Mouse (Mus musculus): ENCODE measurements around the gene Slamf9. TPM values are rescaled to one million over a fixed set of nuclear protein-coding genes. Genes with fewer than 3 reads are reported as not detected.
A peak's percentile ranks its signal among the peaks of the same experiment; 100 is the strongest.

The Slamf9 gene
- polyA plus RNA-seq, 1 experiment from 2014 or later = 0.38 TPM

DNA sequence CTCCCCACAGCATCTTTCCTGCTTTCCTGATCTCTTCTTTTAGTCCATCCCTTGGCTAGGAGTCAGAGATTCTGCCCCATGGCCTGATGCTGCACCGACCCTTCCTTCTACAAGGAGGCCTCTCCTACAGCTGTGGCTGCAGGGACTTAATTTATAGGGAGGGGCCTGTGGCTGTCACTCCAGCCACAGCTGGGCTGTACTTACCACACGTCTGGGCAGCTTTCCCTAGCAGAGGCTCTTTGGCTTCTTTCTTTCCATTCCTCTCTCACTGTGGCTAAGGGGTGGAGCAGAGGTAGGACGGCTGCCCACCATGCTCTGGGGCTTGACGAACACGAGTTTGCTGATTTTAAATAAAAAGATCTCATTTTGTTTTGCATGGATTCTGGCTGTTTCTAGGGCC, 31.8 kb downstream of the Slamf9 start:
- 65% methylated on average over 5 of the region's 5 CpGs for WGBS
- Histone ChIP-seq H3K9ac (replicated peaks) (no peak overlapping the region), H3K4me2 (no peak overlapping the region), H3K9me3 (replicated peaks) (no peaks in the 10 kb centered on the region), H3K27ac (replicated peaks) (no peak overlapping the region), H3K27me3 (replicated peaks) (0 out of 2 replicates have a peak, but pooled peaks cover 2% of the 10 kb centered on the region), H3K4me1 (peaks cover 36% of the 10 kb centered on the region), H3K4me3 (replicated peaks) (no peak overlapping the region), H3K36me3 (no peaks in the 10 kb centered on the region)
- no peak for ATAC-seq (ENCODE audit: low FRiP score)

DNA sequence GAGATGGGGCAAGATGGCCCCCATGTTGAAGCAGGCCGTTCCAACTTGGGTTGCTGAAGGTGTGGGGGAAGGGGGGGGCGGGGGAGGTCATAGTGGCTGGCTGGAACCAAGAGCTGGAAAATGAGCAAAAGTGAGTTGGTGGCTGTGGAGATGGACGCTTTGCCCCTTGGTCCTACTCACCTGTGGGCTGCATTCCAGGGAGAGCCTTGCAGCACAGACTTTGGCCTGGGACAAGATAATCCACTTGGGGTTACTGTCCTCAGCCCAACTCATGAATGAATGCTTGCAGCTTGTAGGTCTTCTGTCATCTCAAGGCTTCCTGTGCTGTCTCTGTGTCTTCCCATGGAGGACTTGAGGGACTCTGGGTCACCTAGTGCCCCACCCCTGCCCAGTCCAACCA, 32.5 kb downstream of the Slamf9 start:
- no peaks in the 10 kb centered on the region for H3K27me3 ChIP-seq (replicated peaks)
- H3K4me1 ChIP-seq = peaks cover 29% of the 10 kb centered on the region
- ATAC-seq (ENCODE audit: low FRiP score) = no peak
- no peak overlapping the region for H3K9ac ChIP-seq (replicated peaks)
- no peaks in the 10 kb centered on the region for H3K9me3 ChIP-seq (replicated peaks)
- H3K4me3 ChIP-seq (replicated peaks) = no peak overlapping the region
- no peaks in the 10 kb centered on the region for H3K36me3 ChIP-seq
- H3K27ac ChIP-seq (replicated peaks) = no peak overlapping the region
- WGBS = 96% methylated on average over 3 of the region's 3 CpGs
- no peak overlapping the region for H3K4me2 ChIP-seq

DNA sequence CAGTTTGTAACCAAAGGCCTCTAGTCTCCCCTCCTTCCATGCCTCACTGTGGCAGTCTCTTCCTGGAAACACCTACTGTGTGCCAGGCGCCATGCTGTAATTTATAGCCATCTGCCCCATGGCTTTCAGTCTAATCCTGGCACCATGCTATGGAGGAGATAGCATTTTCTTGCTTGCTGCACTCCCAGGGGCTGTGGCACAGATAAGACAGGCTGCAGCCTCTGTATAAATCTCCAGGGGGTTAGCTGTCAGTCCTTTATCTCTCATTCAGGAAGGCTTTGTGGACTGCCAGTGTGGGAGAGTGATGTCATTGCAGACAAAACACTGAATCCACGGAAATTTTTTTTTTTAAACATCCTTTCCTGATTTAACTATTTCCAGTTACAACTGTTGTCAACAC, 33.0 kb downstream of the Slamf9 start:
- H3K9ac ChIP-seq (replicated peaks) = no peak overlapping the region
- no peak for ATAC-seq (ENCODE audit: low FRiP score)
- H3K4me2 ChIP-seq = no peak overlapping the region
- no peak overlapping the region for H3K27ac ChIP-seq (replicated peaks)
- H3K9me3 ChIP-seq (replicated peaks) = no peaks in the 10 kb centered on the region
- peaks cover 27% of the 10 kb centered on the region for H3K4me1 ChIP-seq
- WGBS = 54% methylated on average over 2 of the region's 2 CpGs
- no peak overlapping the region for H3K4me3 ChIP-seq (replicated peaks)
- H3K36me3 ChIP-seq = no peaks in the 10 kb centered on the region
- no peaks in the 10 kb centered on the region for H3K27me3 ChIP-seq (replicated peaks)

DNA sequence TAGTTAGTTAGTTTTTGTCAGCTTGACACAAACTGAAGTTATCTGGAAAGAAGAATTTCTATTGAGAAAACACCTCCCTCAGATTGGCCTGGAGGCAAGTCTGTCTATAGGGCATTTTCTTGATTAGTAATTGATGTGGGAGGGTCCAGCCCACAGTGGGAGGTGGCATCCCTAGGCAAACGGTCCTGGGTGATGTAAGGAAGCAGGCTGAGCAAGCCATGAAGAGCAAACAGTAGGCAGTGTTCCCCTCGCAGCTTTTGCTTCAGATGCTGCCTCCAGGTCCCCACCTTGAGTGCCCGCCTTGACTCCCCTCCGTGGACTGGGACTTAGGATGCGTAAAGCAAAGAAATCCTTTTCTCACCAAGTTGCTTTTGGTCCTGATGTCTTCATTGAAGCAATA, 34.1 kb downstream of the Slamf9 start:
- Histone ChIP-seq H3K4me3 (replicated peaks) (no peak overlapping the region), H3K9ac (replicated peaks) (no peak overlapping the region), H3K4me2 (no peak overlapping the region), H3K4me1 (peaks cover 25% of the 10 kb centered on the region), H3K27ac (replicated peaks) (no peak overlapping the region), H3K36me3 (no peaks in the 10 kb centered on the region), H3K9me3 (replicated peaks) (no peaks in the 10 kb centered on the region), H3K27me3 (replicated peaks) (no peaks in the 10 kb centered on the region)
- WGBS = 75% methylated on average over 5 of the region's 5 CpGs
- no peak for ATAC-seq (ENCODE audit: low FRiP score)

DNA sequence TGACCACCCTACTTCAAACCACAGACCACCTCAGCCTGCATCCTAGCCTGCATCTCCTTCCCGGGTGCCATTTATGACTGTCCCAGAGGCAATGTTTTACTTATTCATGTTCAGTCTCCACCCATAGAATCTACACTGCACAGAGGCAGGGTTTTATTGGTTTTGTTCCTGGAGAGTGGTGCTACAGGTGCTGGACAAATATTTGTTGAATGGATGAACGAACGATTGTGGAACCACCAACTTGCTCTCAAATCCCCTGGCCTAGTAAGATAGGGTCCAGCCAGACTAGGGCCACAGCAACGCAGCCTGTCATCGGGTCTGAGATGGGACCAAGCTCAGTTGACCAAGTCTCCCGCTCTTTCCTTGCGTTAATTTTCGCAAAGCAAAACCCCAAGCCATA, 34.8 kb downstream of the Slamf9 start:
- peaks cover 17% of the 10 kb centered on the region for H3K4me1 ChIP-seq
- H3K9ac ChIP-seq (replicated peaks) = no peak overlapping the region
- no peak overlapping the region for H3K27ac ChIP-seq (replicated peaks)
- no peaks in the 10 kb centered on the region for H3K27me3 ChIP-seq (replicated peaks)
- 43% methylated on average over 8 of the region's 8 CpGs for WGBS
- H3K4me2 ChIP-seq = no peak overlapping the region
- ATAC-seq (ENCODE audit: low FRiP score) = no peak
- H3K4me3 ChIP-seq (replicated peaks) = no peak overlapping the region
- no peaks in the 10 kb centered on the region for H3K9me3 ChIP-seq (replicated peaks)
- no peaks in the 10 kb centered on the region for H3K36me3 ChIP-seq

DNA sequence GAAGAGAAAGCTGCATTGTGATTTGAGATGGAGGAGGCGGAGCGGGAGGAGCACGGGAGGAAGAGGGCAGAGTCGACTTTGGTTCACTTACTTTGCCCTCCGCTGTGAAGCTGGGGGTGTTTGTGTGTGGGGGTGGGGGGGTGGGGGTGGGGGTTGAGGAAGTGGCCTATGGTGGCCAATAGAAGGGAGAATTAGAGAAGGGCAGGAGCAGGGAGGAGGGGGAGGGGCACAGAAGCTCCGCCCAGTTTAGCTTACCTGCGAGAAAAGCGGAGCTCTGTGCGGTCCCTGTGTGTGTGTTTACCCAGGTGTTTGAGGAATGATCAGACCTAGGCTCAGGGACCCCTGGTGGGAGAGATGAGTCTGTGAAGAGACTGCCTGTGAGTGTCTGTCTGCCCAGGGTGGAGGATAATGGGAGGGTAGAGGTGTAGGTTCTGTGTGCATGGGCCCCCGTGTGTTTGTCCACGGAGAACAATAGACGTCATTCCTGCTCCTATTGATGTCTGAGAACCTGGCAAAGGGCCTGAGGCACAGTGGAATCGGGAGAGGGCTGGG, 35.3 kb downstream of the Slamf9 start:
- WGBS = 23% methylated on average over 13 of the region's 13 CpGs
- Histone ChIP-seq H3K9ac (replicated peaks) (no peak overlapping the region), H3K4me3 (replicated peaks) (no peak overlapping the region), H3K36me3 (no peaks in the 10 kb centered on the region), H3K4me2 (no peak overlapping the region), H3K9me3 (replicated peaks) (no peaks in the 10 kb centered on the region), H3K27ac (replicated peaks) (no peak overlapping the region), H3K4me1 (peaks cover 16% of the 10 kb centered on the region; the same call in 1 of the 2 replicates), H3K27me3 (replicated peaks) (no peaks in the 10 kb centered on the region)
- ATAC-seq (ENCODE audit: low FRiP score) = no peak

DNA sequence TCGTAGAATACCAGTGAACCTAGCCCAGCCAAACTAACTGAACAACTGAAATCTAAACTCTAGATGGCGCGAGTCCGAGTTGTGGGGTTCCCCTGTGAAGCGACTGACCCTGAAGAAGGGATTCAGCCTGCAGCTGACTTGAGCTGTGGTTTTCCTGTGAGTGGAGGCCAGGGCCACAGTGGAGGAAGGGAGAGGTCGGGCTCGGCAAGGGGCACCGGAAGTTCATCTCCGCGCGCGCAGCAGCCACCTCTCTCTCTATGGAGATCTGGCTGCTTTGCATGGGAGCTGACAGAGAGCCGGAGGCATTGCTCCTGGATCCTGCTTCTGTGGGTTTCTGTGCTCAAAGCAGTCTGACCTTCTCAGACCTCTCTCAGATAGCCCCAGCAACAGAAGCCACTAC, 37.8 kb downstream of the Slamf9 start:
- Histone ChIP-seq H3K9ac (replicated peaks) (no peak overlapping the region), H3K9me3 (replicated peaks) (no peaks in the 10 kb centered on the region), H3K4me3 (replicated peaks) (no peak overlapping the region), H3K4me1 (peaks cover 18% of the 10 kb centered on the region; the same call in 1 of the 2 replicates), H3K36me3 (no peaks in the 10 kb centered on the region), H3K27me3 (replicated peaks) (no peaks in the 10 kb centered on the region), H3K4me2 (peak overlapping the region; percentile 39), H3K27ac (replicated peaks) (no peak overlapping the region)
- 34% methylated on average over 13 of the region's 13 CpGs for WGBS
- ATAC-seq (ENCODE audit: low FRiP score) = no peak

DNA sequence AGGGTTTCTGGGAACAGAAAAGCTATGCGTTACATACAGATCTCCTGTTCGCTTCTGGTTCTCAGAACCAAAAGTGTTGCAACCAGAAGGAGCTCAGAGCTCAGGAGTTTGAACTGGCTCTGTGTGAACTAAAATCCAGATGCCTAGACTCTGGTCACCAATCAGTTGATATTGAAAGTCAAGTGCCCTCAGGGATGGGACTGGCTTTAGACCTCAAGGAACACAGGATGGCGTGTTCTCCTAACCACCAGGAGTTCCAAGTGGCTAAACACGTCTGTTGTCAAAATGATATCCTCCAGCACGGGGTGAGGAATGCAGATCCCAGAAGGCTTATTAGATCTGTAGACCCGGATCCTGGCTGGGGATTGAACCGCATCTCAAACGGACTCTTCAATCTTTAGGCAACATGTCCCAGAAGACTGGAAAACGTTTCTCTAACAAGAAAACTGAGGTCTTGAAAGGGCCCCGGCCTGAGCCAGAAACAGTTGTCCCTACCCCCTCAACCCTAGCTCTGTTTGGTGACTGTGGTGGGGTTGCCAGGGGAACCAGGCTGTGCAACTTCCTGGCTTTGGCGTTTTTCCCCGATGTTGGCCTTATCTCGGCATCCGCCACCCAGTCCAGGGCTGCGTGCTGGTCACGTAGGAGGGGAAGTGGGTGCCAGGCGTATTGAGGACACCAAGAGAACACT, 38.5 kb downstream of the Slamf9 start:
- Histone ChIP-seq H3K9ac (replicated peaks) (no peak overlapping the region), H3K4me1 (peaks cover 16% of the 10 kb centered on the region; the same call in 1 of the 2 replicates), H3K9me3 (replicated peaks) (no peaks in the 10 kb centered on the region), H3K27me3 (replicated peaks) (no peaks in the 10 kb centered on the region), H3K4me2 (no peak overlapping the region; the same call in 1 of the 2 replicates), H3K4me3 (replicated peaks) (no peak overlapping the region), H3K36me3 (no peaks in the 10 kb centered on the region), H3K27ac (replicated peaks) (peak overlapping the region; percentile 33)
- ATAC-seq (ENCODE audit: low FRiP score) = no peak
- 72% methylated on average over 17 of the region's 17 CpGs for WGBS

DNA sequence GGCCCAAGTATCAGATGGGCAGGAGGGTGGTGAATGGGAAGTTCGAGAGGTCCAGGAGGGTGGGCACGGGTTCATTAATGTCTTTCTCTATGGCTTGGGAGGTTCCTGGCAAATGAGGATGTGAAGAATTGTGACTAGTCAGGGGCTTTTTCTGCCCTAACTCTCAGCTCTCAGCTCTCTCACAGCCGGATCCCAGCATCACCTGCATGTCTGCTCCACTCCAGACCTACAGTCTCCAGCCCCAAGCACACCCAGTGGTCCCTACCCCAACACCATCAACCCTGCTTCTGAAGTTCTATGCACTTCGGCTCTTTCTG, 39.0 kb downstream of the Slamf9 start:
- H3K4me1 ChIP-seq = peaks cover 16% of the 10 kb centered on the region; the same call in 1 of the 2 replicates
- H3K27ac ChIP-seq (replicated peaks) = peak overlapping the region; percentile 33; the same call in 1 of the 2 replicates
- WGBS = 79% methylated on average over 4 of the region's 4 CpGs

DNA sequence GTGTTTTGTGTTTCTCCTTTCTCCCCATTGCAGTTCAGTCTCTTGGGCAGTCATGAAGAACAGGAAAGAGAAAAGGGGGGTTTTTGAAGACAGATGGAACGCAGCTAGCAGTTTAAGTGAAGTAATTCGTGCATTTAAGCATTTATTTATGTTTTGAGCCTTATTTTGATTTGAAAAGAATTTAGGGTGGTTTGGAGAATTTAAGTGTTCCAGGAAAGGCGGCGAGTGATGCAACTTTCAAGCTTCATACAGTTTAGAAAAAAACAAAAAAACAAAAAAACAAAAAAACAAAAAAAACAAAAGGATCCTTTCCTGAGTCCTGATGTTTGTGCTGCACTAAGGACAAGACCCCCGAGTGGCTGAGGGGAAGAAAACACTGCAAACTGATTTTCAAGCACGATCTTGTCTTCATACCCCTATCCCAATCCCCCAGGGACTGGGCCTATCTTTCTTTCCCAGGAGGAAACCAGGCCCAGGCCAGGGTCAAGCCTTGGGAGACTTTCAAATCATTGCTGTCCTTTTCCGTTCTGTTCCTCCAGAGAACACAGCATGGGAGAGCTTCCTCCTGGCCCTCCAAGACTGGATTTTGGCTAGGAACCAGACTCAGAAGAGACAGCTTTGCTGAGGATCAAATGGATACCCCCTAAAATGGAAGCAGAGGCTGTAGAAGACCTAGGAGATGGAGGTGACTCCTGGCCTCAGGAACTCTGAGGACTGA, 39.6 kb downstream of the Slamf9 start:
- ATAC-seq (ENCODE audit: low FRiP score) = no peak
- Histone ChIP-seq H3K9me3 (replicated peaks) (no peaks in the 10 kb centered on the region), H3K27me3 (replicated peaks) (no peaks in the 10 kb centered on the region), H3K36me3 (no peaks in the 10 kb centered on the region), H3K4me3 (replicated peaks) (no peak overlapping the region), H3K9ac (replicated peaks) (no peak overlapping the region), H3K27ac (replicated peaks) (peak overlapping the region; percentile 33; the same call in 1 of the 2 replicates), H3K4me2 (no peak overlapping the region), H3K4me1 (peaks cover 16% of the 10 kb centered on the region; the same call in 1 of the 2 replicates)
- WGBS = 88% methylated on average over 7 of the region's 7 CpGs

More for the DNA sequence above, 39.0 kb downstream of the Slamf9 start:
- Histone ChIP-seq H3K9ac (replicated peaks) (no peak overlapping the region), H3K36me3 (no peaks in the 10 kb centered on the region), H3K27me3 (replicated peaks) (no peaks in the 10 kb centered on the region), H3K4me3 (replicated peaks) (no peak overlapping the region), H3K9me3 (replicated peaks) (no peaks in the 10 kb centered on the region), H3K4me2 (no peak overlapping the region)
- no peak for ATAC-seq (ENCODE audit: low FRiP score)

DNA sequence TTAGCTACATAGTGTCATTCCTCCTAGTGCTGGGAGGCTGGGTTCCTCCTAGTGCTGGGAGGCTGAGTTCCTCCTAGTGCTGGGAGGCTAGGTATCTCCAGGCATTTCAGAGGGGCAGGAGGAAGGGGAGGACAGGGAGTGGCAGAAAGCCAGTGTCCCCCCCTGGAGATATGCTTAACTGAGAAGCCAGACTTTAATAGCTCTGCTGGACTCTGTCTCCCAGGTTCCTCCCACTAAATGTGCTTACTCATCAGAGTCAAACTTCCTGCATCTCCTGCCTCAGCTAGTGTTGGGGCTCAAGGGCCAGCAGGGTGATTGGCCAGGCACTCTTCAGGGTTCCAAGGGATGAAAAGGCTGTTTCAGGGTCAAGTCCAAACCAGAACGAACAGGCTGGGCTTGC, 40.2 kb downstream of the Slamf9 start:
- Histone ChIP-seq H3K27me3 (replicated peaks) (no peaks in the 10 kb centered on the region), H3K4me3 (replicated peaks) (no peak overlapping the region), H3K9me3 (replicated peaks) (no peaks in the 10 kb centered on the region), H3K9ac (replicated peaks) (no peak overlapping the region), H3K4me2 (no peak overlapping the region), H3K4me1 (peaks cover 19% of the 10 kb centered on the region), H3K36me3 (no peaks in the 10 kb centered on the region), H3K27ac (replicated peaks) (0 out of 2 replicates have a peak overlapping the region, but pooled peaks have one; percentile 18)
- no peak for ATAC-seq (ENCODE audit: low FRiP score)
- 48% methylated on average over 1 of the region's 1 CpGs for WGBS

DNA sequence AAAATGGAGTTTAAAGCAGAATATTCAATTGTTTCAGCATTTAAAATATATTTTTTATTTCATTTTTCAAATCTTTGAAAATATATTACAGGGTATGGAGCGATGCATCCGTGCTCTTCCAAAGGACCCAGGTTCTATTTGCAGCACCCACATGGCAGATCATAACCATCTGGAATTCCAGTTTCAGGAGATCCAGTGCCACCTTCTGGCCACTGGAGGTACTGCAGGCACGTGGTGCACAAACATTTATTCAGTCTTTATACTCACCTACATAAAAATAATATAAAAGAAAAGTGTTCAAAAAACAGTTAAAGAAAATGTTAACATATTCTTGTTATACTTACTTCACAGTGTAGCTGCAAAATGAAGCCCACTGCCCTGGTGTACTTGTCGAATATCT, 42.9 kb downstream of the Slamf9 start:
- no peaks in the 10 kb centered on the region for H3K36me3 ChIP-seq
- no peak overlapping the region for H3K4me3 ChIP-seq (replicated peaks)
- WGBS = 77% methylated on average over 4 of the region's 4 CpGs
- peaks cover 26% of the 10 kb centered on the region for H3K4me1 ChIP-seq
- H3K9me3 ChIP-seq (replicated peaks) = no peaks in the 10 kb centered on the region
- ATAC-seq (ENCODE audit: low FRiP score) = no peak
- H3K27me3 ChIP-seq (replicated peaks) = no peaks in the 10 kb centered on the region
- H3K4me2 ChIP-seq = no peak overlapping the region
- no peak overlapping the region for H3K9ac ChIP-seq (replicated peaks)
- H3K27ac ChIP-seq (replicated peaks) = no peak overlapping the region

All from neural tube, embryonic 15.5 days (tissue).